Mouse (Mus musculus) megakaryocyte, embryonic 14.5 days (primary cell): Measurements from ENCODE around the gene Trmo.

Experiments
- FLI1 ChIP-seq: IDR thresholded peaks from 2 replicates; pipeline ENCODE4 v1.6.1; 2012; ENCODE audit warnings: low read length, inconsistent platforms, mixed read lengths
- GATA1 ChIP-seq: IDR thresholded peaks from 3 replicates; pipeline ENCODE4 v1.6.1; 2012; ENCODE audit warnings: mixed read lengths, low read length, inconsistent platforms, borderline replicate concordance

GRCm38 (mm10) chr4:46432339-46433036, 43.3 kb upstream of the Trmo start:
- no peak for TF ChIP-seq GATA1
- no peak for TF ChIP-seq FLI1
